Comparison of ENCODE assay signal across 11 mouse cellular contexts in genomic region chr16:26782331-26782730, GRCm38 (mm10).
A peak's percentile ranks its signal among the peaks of the same experiment; 100 is the strongest.
DNase-seq lines count a peak whose midpoint lies in the region; ATAC-seq and TF ChIP-seq lines count a peak whose summit lies in the region.
"Had no signal": no experiment of that assay in that cellular context is flagged by ENCODE, and none has a peak within 500 bp of the region (broad histone marks: within the 10 kb centered on the region; RNA-seq: fewer than 3 reads in every experiment).

No protein-coding gene starts in this region.

- no peaks in the 10 kb centered on the region for H3K36me3 ChIP-seq in kidney, postnatal 0 days (ENCODE audit: insufficient read depth, low read length)
- H3K36me3 ChIP-seq in kidney, embryonic 14.5 days (ENCODE audit: control insufficient read depth, insufficient read depth, low read length) = no peaks in the 10 kb centered on the region
- H3K36me3 ChIP-seq: limb, embryonic 13.5 days; stomach, embryonic 15.5 days had no signal

- DNase-seq in adrenal gland, postnatal 14 days = peak; percentile 6
- DNase-seq in adrenal gland, adult 8-10 months = no peak
- DNase-seq in kidney, postnatal 0 days (ENCODE audit: low spot score) = peak; percentile 27
- peak; percentile 56 for DNase-seq in 3T3-L1 (ENCODE audit: low read depth, low spot score)
- DNase-seq in embryo, embryonic 10 days (ENCODE audit: low spot score) = peak; percentile 24
- DNase-seq in ovary, postnatal 14 days (ENCODE audit: low spot score) = no peak

- no peak overlapping the region for H3K9ac ChIP-seq in kidney, postnatal 0 days (ENCODE audit: low read depth, low read length)
- H3K9ac ChIP-seq in kidney, embryonic 14.5 days (ENCODE audit: low read depth, low read length) = no peak overlapping the region
- H3K9ac ChIP-seq: limb, embryonic 13.5 days; stomach, embryonic 15.5 days had no signal

- no peak overlapping the region for H3K27ac ChIP-seq in kidney, postnatal 0 days
- H3K27ac ChIP-seq in kidney, embryonic 14.5 days (ENCODE audit: low read depth, low read length) = no peak overlapping the region
- H3K27ac ChIP-seq: limb, embryonic 13.5 days; stomach, embryonic 15.5 days had no signal

- no peak overlapping the region for H3K4me2 ChIP-seq in kidney, postnatal 0 days (ENCODE audit: low read length)
- no peak overlapping the region for H3K4me2 ChIP-seq in kidney, embryonic 14.5 days (replicated peaks; ENCODE audit: low read depth, low read length)
- H3K4me2 ChIP-seq: limb, embryonic 13.5 days; stomach, embryonic 15.5 days had no signal

- H3K27me3 ChIP-seq in kidney, postnatal 0 days (ENCODE audit: insufficient read depth, low read length) = no peaks in the 10 kb centered on the region
- no peaks in the 10 kb centered on the region for H3K27me3 ChIP-seq in kidney, embryonic 14.5 days (ENCODE audit: control insufficient read depth, insufficient read depth, low read length)
- H3K27me3 ChIP-seq: limb, embryonic 13.5 days; stomach, embryonic 15.5 days had no signal

- no peak for ATAC-seq in kidney, postnatal 0 days (replicated peaks; ENCODE audit: low FRiP score, low read depth)
- no peak for ATAC-seq in kidney, embryonic 14.5 days (ENCODE audit: low FRiP score, low TSS enrichment)
- no peak for ATAC-seq in activated CD4-positive, CD25-positive, alpha-beta regulatory T cell, adult 4 months
- ATAC-seq: midbrain, embryonic 16.5 days had no signal

- 71% methylated on average over 2 of the region's 2 CpGs for WGBS in kidney, postnatal 0 days
- WGBS in kidney, embryonic 14.5 days = 60% methylated on average over 2 of the region's 2 CpGs

- peak; percentile 67 for TF ChIP-seq CTCF in kidney, postnatal 0 days (IDR thresholded peaks at IDR 0.05; ENCODE audit: low read depth)

- no peaks in the 10 kb centered on the region for H3K9me3 ChIP-seq in kidney, postnatal 0 days (replicated peaks; ENCODE audit: low read length)
- H3K9me3 ChIP-seq in kidney, embryonic 14.5 days (ENCODE audit: control insufficient read depth, low read length) = no peaks in the 10 kb centered on the region
- H3K9me3 ChIP-seq: limb, embryonic 13.5 days; stomach, embryonic 15.5 days had no signal

- no peak overlapping the region for H3K4me3 ChIP-seq in kidney, postnatal 0 days (replicated peaks; ENCODE audit: low read depth, low read length)
- no peak overlapping the region for H3K4me3 ChIP-seq in kidney, embryonic 14.5 days (ENCODE audit: low read length)
- H3K4me3 ChIP-seq: limb, embryonic 13.5 days; stomach, embryonic 15.5 days had no signal

- no peaks in the 10 kb centered on the region for H3K4me1 ChIP-seq in kidney, postnatal 0 days (replicated peaks; ENCODE audit: insufficient read depth, low read length)
- H3K4me1 ChIP-seq in kidney, embryonic 14.5 days (ENCODE audit: control insufficient read depth, insufficient read depth, low read length) = no peaks in the 10 kb centered on the region
- H3K4me1 ChIP-seq: limb, embryonic 13.5 days; stomach, embryonic 15.5 days had no signal

Comparison
In these comparisons a context has a peak if more than half of its experiments do, and no peak if none do; other contexts are left out.
1. DNase-seq: peak in adrenal gland, postnatal 14 days (single experiment), kidney, postnatal 0 days (single experiment), 3T3-L1 (single experiment) and embryo, embryonic 10 days (single experiment); none in adrenal gland, adult 8-10 months (single experiment) and ovary, postnatal 14 days (single experiment).